Mouse (Mus musculus) midbrain, embryonic 10.5 days (tissue): ENCODE results near the gene Slc22a4. TPM values are rescaled to one million over a fixed set of nuclear protein-coding genes. Genes with fewer than 3 reads are reported as not detected.
"Not testable (repeated sequence)": the region's sequence is repeated elsewhere in the genome, so short reads cannot be mapped to it uniquely, and the experiment has no call there.

Experiments used
- DNase-seq: peaks from one replicate; pipeline ENCODE4 v3.0.0-alpha.2; 2017; ENCODE audit warnings: low spot score
- H3K27ac ChIP-seq: fragments of 300-500 bp; sonication (generic); replicated peaks from 2 replicates; pipeline ENCODE4 v1.5.1; 2016; ENCODE audit warnings: mild to moderate bottlenecking
- H3K27me3 ChIP-seq: fragments of 300-500 bp; sonication (generic); 2 replicates; pipeline ENCODE4 v1.6.1; 2016; ENCODE audit warnings: low read depth, mild to moderate bottlenecking; ENCODE audit not compliant: poor library complexity, severe bottlenecking
- H3K36me3 ChIP-seq: fragments of 300-500 bp; sonication (generic); 2 replicates; pipeline ENCODE4 v1.6.1; 2016; ENCODE audit warnings: mild to moderate bottlenecking, moderate library complexity
- H3K4me1 ChIP-seq: fragments of 300-500 bp; sonication (generic); 2 replicates; pipeline ENCODE4 v1.6.1; 2016
- H3K4me3 ChIP-seq: fragments of 300-500 bp; sonication (generic); 2 replicates; pipeline ENCODE4 v1.5.1; 2016; ENCODE audit warnings: mild to moderate bottlenecking, moderate library complexity
- H3K9me3 ChIP-seq: fragments of 300-500 bp; sonication (generic); replicated peaks from 2 replicates; pipeline ENCODE4 v1.6.1; 2016; ENCODE audit warnings: mild to moderate bottlenecking
- WGBS: fragments of 180-500 bp; shearing (Covaris S2); methylation state at CpG from one replicate; pipeline ENCODE4 v1.1.7; 2016; 5-methylcytosine and 5-hydroxymethylcytosine counted together
- polyA plus RNA-seq: library from polyadenylated mRNA; unstranded; fragments of >200 nt; fragmentation: Nextera tagmentation; extraction: Ambion mirVana; gene quantifications from 2 replicates; pipeline ENCODE4 v1.2.1, GENCODE M21; 2016

Gene Slc22a4
- polyA plus RNA-seq, 1 experiment from 2014 or later = 1.3 TPM

GRCm38 (mm10) chr11:54011255-54011654 is 16.6 kb downstream of the Slc22a4 start:
- no peak overlapping the region for H3K4me3 ChIP-seq
- H3K9me3 ChIP-seq = no peaks in the 10 kb centered on the region
- H3K4me1 ChIP-seq = peaks cover 9% of the 10 kb centered on the region; the same call in 1 of the 2 replicates
- 93% methylated on average over 2 of the region's 2 CpGs for WGBS
- no peak overlapping the region for H3K27ac ChIP-seq
- no peaks in the 10 kb centered on the region for H3K36me3 ChIP-seq
- no peak for DNase-seq
- no peaks in the 10 kb centered on the region for H3K27me3 ChIP-seq

GRCm38 (mm10) chr11:54008416-54008920 is 19.4 kb downstream of the Slc22a4 start:
- no peak overlapping the region for H3K27ac ChIP-seq
- no peak for DNase-seq

GRCm38 (mm10) chr11:54007717-54008116 is 20.2 kb downstream of the Slc22a4 start:
- 89% methylated on average over 11 of the region's 11 CpGs for WGBS
- Histone ChIP-seq H3K27ac (no peak overlapping the region), H3K27me3 (no peaks in the 10 kb centered on the region; the same call in 1 of the 2 replicates), H3K4me3 (no peak overlapping the region), H3K36me3 (no peaks in the 10 kb centered on the region), H3K4me1 (peaks cover 12% of the 10 kb centered on the region; the same call in 1 of the 2 replicates), H3K9me3 (no peaks in the 10 kb centered on the region)
- DNase-seq = no peak

More at GRCm38 (mm10) chr11:54008416-54008920, 19.4 kb downstream of the Slc22a4 start:
- Histone ChIP-seq H3K4me1 (peaks cover 9% of the 10 kb centered on the region; the same call in 1 of the 2 replicates), H3K27me3 (no peaks in the 10 kb centered on the region; the same call in 1 of the 2 replicates), H3K36me3 (no peaks in the 10 kb centered on the region), H3K9me3 (no peaks in the 10 kb centered on the region), H3K4me3 (no peak overlapping the region)
- WGBS = 78% methylated on average over 10 of the region's 10 CpGs

GRCm38 (mm10) chr11:54006901-54007300 is 21.0 kb downstream of the Slc22a4 start:
- H3K27ac ChIP-seq = no peak overlapping the region
- no peaks in the 10 kb centered on the region for H3K9me3 ChIP-seq
- no peak overlapping the region for H3K4me3 ChIP-seq
- H3K36me3 ChIP-seq = no peaks in the 10 kb centered on the region
- no peaks in the 10 kb centered on the region; the same call in 1 of the 2 replicates for H3K27me3 ChIP-seq
- peaks cover 17% of the 10 kb centered on the region for H3K4me1 ChIP-seq
- 89% methylated on average over 4 of the region's 4 CpGs for WGBS
- DNase-seq = no peak

- not testable (repeated sequence) for H3K27ac ChIP-seq, H3K27me3 ChIP-seq
- WGBS = 73% methylated on average over 5 of the region's 5 CpGs
Observed at GRCm38 (mm10) chr11:54006362-54006761, 21.5 kb downstream of the Slc22a4 start.

GRCm38 (mm10) chr11:54004734-54005133 is 23.2 kb downstream of the Slc22a4 start:
- Histone ChIP-seq H3K9me3 (no peaks in the 10 kb centered on the region), H3K27me3 (no peaks in the 10 kb centered on the region; the same call in 1 of the 2 replicates), H3K4me3 (no peak overlapping the region), H3K4me1 (peaks cover 17% of the 10 kb centered on the region), H3K36me3 (no peaks in the 10 kb centered on the region), H3K27ac (no peak overlapping the region)
- 83% methylated on average over 3 of the region's 3 CpGs for WGBS
- no peak for DNase-seq

More at GRCm38 (mm10) chr11:54006362-54006761, 21.5 kb downstream of the Slc22a4 start:
- H3K4me3 ChIP-seq, H3K9me3 ChIP-seq, DNase-seq, H3K36me3 ChIP-seq: not testable (repeated sequence)
- peaks cover 17% of the 10 kb centered on the region for H3K4me1 ChIP-seq

GRCm38 (mm10) chr11:54004221-54004620 is 23.7 kb downstream of the Slc22a4 start:
- DNase-seq = no peak
- H3K27ac ChIP-seq = no peak overlapping the region
- no peak overlapping the region for H3K4me3 ChIP-seq
- no peaks in the 10 kb centered on the region; the same call in 1 of the 2 replicates for H3K27me3 ChIP-seq
- H3K36me3 ChIP-seq = no peaks in the 10 kb centered on the region
- no peaks in the 10 kb centered on the region for H3K9me3 ChIP-seq
- H3K4me1 ChIP-seq = peaks cover 14% of the 10 kb centered on the region
- WGBS = 86% methylated on average over 9 of the region's 9 CpGs

- H3K27me3 ChIP-seq, H3K36me3 ChIP-seq, H3K4me3 ChIP-seq, H3K9me3 ChIP-seq, H3K4me1 ChIP-seq: not testable (repeated sequence)
- H3K27ac ChIP-seq = 0 out of 2 replicates have a peak overlapping the region, but pooled peaks have one; percentile 55
- peak; percentile 58 for DNase-seq
- 57% methylated on average over 12 of the region's 12 CpGs for WGBS
Observed at GRCm38 (mm10) chr11:54002761-54003717, 24.9 kb downstream of the Slc22a4 start.

GRCm38 (mm10) chr11:54002147-54002760 is 25.6 kb downstream of the Slc22a4 start:
- 4% methylated on average over 5 of the region's 5 CpGs for WGBS
- no peak overlapping the region; the same call in 1 of the 2 replicates for H3K27ac ChIP-seq

GRCm38 (mm10) chr11:53997661-53998060 is 30.2 kb downstream of the Slc22a4 start:
- 84% methylated on average over 2 of the region's 2 CpGs for WGBS

More at GRCm38 (mm10) chr11:54002147-54002760, 25.6 kb downstream of the Slc22a4 start:
- no peaks in the 10 kb centered on the region for H3K36me3 ChIP-seq
- peaks cover 7% of the 10 kb centered on the region for H3K4me1 ChIP-seq
- peak; percentile 53 for DNase-seq
- H3K4me3 ChIP-seq = no peak overlapping the region
- H3K9me3 ChIP-seq = no peaks in the 10 kb centered on the region
- H3K27me3 ChIP-seq = no peaks in the 10 kb centered on the region; the same call in 1 of the 2 replicates

GRCm38 (mm10) chr11:53992264-53992663 is 35.6 kb downstream of the Slc22a4 start:
- Histone ChIP-seq H3K36me3 (no peaks in the 10 kb centered on the region), H3K27me3 (no peaks in the 10 kb centered on the region), H3K4me1 (no peaks in the 10 kb centered on the region), H3K4me3 (no peak overlapping the region), H3K27ac (no peak overlapping the region), H3K9me3 (no peaks in the 10 kb centered on the region)
- WGBS = 91% methylated on average over 4 of the region's 4 CpGs
- no peak for DNase-seq

More at GRCm38 (mm10) chr11:53997661-53998060, 30.2 kb downstream of the Slc22a4 start:
- no peaks in the 10 kb centered on the region for H3K9me3 ChIP-seq
- H3K27me3 ChIP-seq = no peaks in the 10 kb centered on the region
- H3K27ac ChIP-seq = no peak overlapping the region
- H3K4me1 ChIP-seq = peaks cover 5% of the 10 kb centered on the region
- no peak overlapping the region for H3K4me3 ChIP-seq
- DNase-seq = no peak
- H3K36me3 ChIP-seq = no peaks in the 10 kb centered on the region

GRCm38 (mm10) chr11:53989232-53989631 is 38.7 kb downstream of the Slc22a4 start:
- H3K27ac ChIP-seq = no peak overlapping the region
- no peaks in the 10 kb centered on the region for H3K27me3 ChIP-seq
- H3K9me3 ChIP-seq = no peaks in the 10 kb centered on the region
- no peaks in the 10 kb centered on the region for H3K4me1 ChIP-seq
- WGBS = 49% methylated on average over 1 of the region's 1 CpGs
- H3K4me3 ChIP-seq = no peak overlapping the region
- H3K36me3 ChIP-seq = no peaks in the 10 kb centered on the region
- DNase-seq = no peak
